Comparison of ENCODE assay signal across 7 mouse cellular contexts in the genomic region with DNA sequence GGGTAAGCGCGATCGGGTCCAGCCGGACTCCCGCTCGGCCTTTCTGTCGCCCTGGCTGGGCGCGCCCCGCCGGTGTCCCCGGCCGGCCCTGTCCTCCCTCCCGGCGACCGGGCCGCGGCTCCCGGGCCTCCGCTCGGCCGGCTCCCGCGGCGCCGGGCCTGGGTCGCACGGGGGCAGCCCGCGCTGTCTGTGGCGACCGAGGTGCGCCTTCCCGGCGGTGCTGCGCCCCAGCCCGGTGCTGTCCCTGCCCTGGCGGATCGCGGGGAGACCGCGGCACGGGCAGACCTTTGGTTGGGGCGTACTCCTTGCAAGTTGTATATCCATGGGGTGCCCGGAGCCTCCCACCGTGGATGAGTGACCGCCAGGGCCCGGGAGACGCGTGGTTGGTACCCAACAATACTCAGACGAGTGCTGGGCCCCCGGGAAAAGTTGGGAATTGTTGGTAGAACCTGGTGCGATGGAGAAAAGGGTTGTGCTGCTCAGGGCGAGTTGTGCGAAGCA. TPM values are rescaled to one million over a fixed set of nuclear protein-coding genes. Genes with fewer than 3 reads are reported as not detected.
DNase-seq lines count a peak whose midpoint lies in the region; ATAC-seq and TF ChIP-seq lines count a peak whose summit lies in the region.

No protein-coding gene starts in this region.

- H3K27ac ChIP-seq in bone marrow, adult 2 months (ENCODE audit: control insufficient read depth, insufficient read depth, low read depth, low read length, poor library complexity), result peak overlapping the region; percentile 84
- H3K27ac ChIP-seq in heart, embryonic 14.5 days (replicated peaks in 1 of 2; ENCODE audit: control insufficient read depth in 1 of 2, insufficient read depth in 1 of 2, low read depth in 2 of 2, low read length in 2 of 2), result peak overlapping the region in 1 of 2 experiments; percentile 84; a peak in 2 of 4 replicates
- peak overlapping the region; percentile 80 for H3K27ac ChIP-seq in midbrain, embryonic 15.5 days

- H3K9ac ChIP-seq in heart, embryonic 14.5 days (ENCODE audit: low read length), result peak overlapping the region; percentile 98
- peak overlapping the region; percentile 92 for H3K9ac ChIP-seq in midbrain, embryonic 15.5 days

- WGBS in bone marrow, adult 2 months, result under 1% methylated on average over 55 of the region's 55 CpGs
- WGBS in heart, embryonic 14.5 days, result under 1% methylated on average over 48 of the region's 55 CpGs
- under 1% methylated on average over 48 of the region's 55 CpGs for WGBS in midbrain, embryonic 15.5 days

- H3K9me3 ChIP-seq in megakaryocyte, embryonic 14.5 days, result peaks cover 17% of the 10 kb centered on the region
- no peaks in the 10 kb centered on the region for H3K9me3 ChIP-seq in heart, embryonic 14.5 days (ENCODE audit: control insufficient read depth, low read length)
- H3K9me3 ChIP-seq in midbrain, embryonic 15.5 days, result no peaks in the 10 kb centered on the region

- TF ChIP-seq CTCF in bone marrow, adult 2 months (IDR thresholded peaks at IDR 0.05; ENCODE audit: control insufficient read depth, insufficient read depth, low read length), result no peak

- peak; percentile 51 to 71 for DNase-seq in kidney, postnatal 4 days
- DNase-seq in thymus, postnatal 25 days, result peak; percentile 49

- ATAC-seq in megakaryocyte, adult 5-6 weeks (ENCODE audit: poor library complexity, severe bottlenecking), result no peak
- ATAC-seq in heart, embryonic 14.5 days (ENCODE audit: insufficient number of reproducible peaks, insufficient read depth, low FRiP score, low read depth), result peak; percentile 51
- peak; percentile 74 for ATAC-seq in midbrain, embryonic 15.5 days (replicated peaks)

- TF ChIP-seq POLR2A in bone marrow, adult 2 months (IDR thresholded peaks at IDR 0.05; ENCODE audit: borderline replicate concordance, control insufficient read depth, low read depth, low read length), result no peak

- peaks cover 3% of the 10 kb centered on the region for H3K27me3 ChIP-seq in megakaryocyte, embryonic 14.5 days (replicated peaks)
- no peaks in the 10 kb centered on the region for H3K27me3 ChIP-seq in heart, embryonic 14.5 days (ENCODE audit: control insufficient read depth, insufficient read depth, low read length)
- H3K27me3 ChIP-seq in midbrain, embryonic 15.5 days (replicated peaks), result no peaks in the 10 kb centered on the region

- peak overlapping the region; percentile 88 for H3K4me2 ChIP-seq in heart, embryonic 14.5 days (ENCODE audit: low read length)
- H3K4me2 ChIP-seq in midbrain, embryonic 15.5 days, result peak overlapping the region; percentile 52

- H3K4me3 ChIP-seq in megakaryocyte, embryonic 14.5 days (replicated peaks), result peak overlapping the region; percentile 96
- peak overlapping the region; percentile 73 for H3K4me3 ChIP-seq in bone marrow, adult 2 months (replicated peaks; ENCODE audit: control insufficient read depth, low read depth, low read length)
- peak overlapping the region; percentile 81 to 97 for H3K4me3 ChIP-seq in heart, embryonic 14.5 days (ENCODE audit: control insufficient read depth in 1 of 2, insufficient read depth in 1 of 2, low read depth in 1 of 2, low read length in 2 of 2)
- H3K4me3 ChIP-seq in midbrain, embryonic 15.5 days, result peak overlapping the region; percentile 86

- peaks cover 36% of the 10 kb centered on the region for H3K36me3 ChIP-seq in megakaryocyte, embryonic 14.5 days (replicated peaks; ENCODE audit: low read length)
- peaks cover 36% of the 10 kb centered on the region for H3K36me3 ChIP-seq in heart, embryonic 14.5 days (ENCODE audit: control insufficient read depth, insufficient read depth, low read length)
- H3K36me3 ChIP-seq in midbrain, embryonic 15.5 days (replicated peaks), result peaks cover 30% of the 10 kb centered on the region

- H3K4me1 ChIP-seq in megakaryocyte, embryonic 14.5 days, result peaks cover 55% of the 10 kb centered on the region
- peaks cover 4% of the 10 kb centered on the region for H3K4me1 ChIP-seq in bone marrow, adult 2 months (ENCODE audit: control insufficient read depth, insufficient read depth, low read length)
- peaks cover 3 to 11% of the 10 kb centered on the region in 2 experiments; a peak in 2 of 4 replicates for H3K4me1 ChIP-seq in heart, embryonic 14.5 days (ENCODE audit: control insufficient read depth in 2 of 2, insufficient read depth in 2 of 2, low read length in 2 of 2)
- peaks cover 15% of the 10 kb centered on the region for H3K4me1 ChIP-seq in midbrain, embryonic 15.5 days

RNA-seq across cellular contexts. Expression of a gene that starts 0.4 kb away (rescaled TPM):
- polyA plus RNA-seq in megakaryocyte, embryonic 14.5 days (2012; ENCODE audit: insufficient read depth, low replicate concordance), result 0.30 and 0.54 TPM in 2 replicates
- 3.3 and 5.1 TPM in 2 replicates for total RNA-seq in megakaryocyte, adult 5-6 weeks (2015)
- total RNA-seq in megakaryocyte, adult 5-6 weeks (2017), result 3.2 and 4.3 TPM in 2 replicates
- 1.1 and 3.9 TPM in 2 replicates for polyA plus RNA-seq in bone marrow, adult 2 months (2011; ENCODE audit: insufficient read depth, insufficient read length, low replicate concordance, missing spikeins)
- polyA plus RNA-seq in heart, embryonic 14.5 days (2014; fragmentation: Nextera tagmentation; extraction: Ambion mirVana), result 2.3 and 2.6 TPM in 2 replicates
- 4.0 and 4.2 TPM in 2 replicates for polyA plus RNA-seq in midbrain, embryonic 15.5 days (2015; fragmentation: Nextera tagmentation; extraction: Ambion mirVana)

RNA-seq across cellular contexts. Expression of a gene that starts 11.8 kb away (rescaled TPM):
- polyA plus RNA-seq in megakaryocyte, embryonic 14.5 days (2012; ENCODE audit: insufficient read depth, low replicate concordance), result not detected in 2 replicates
- not detected in 2 replicates for total RNA-seq in megakaryocyte, adult 5-6 weeks (2015)
- total RNA-seq in megakaryocyte, adult 5-6 weeks (2017), result 0.11 TPM in 1 of 2 replicates, not detected in the other
- polyA plus RNA-seq in bone marrow, adult 2 months (2011; ENCODE audit: insufficient read depth, insufficient read length, low replicate concordance, missing spikeins), result 1.2 and 2.8 TPM in 2 replicates
- 6.1 and 9.3 TPM in 2 replicates for polyA plus RNA-seq in heart, embryonic 14.5 days (2014; fragmentation: Nextera tagmentation; extraction: Ambion mirVana)
- 1.2 and 1.8 TPM in 2 replicates for polyA plus RNA-seq in midbrain, embryonic 15.5 days (2015; fragmentation: Nextera tagmentation; extraction: Ambion mirVana)

RNA-seq across cellular contexts. Expression of a gene that starts 15.4 kb away (rescaled TPM):
- not detected in 2 replicates for polyA plus RNA-seq in megakaryocyte, embryonic 14.5 days (2012; ENCODE audit: insufficient read depth, low replicate concordance)
- total RNA-seq in megakaryocyte, adult 5-6 weeks (2015), result 1.1 and 1.8 TPM in 2 replicates
- 0.37 and 0.51 TPM in 2 replicates for total RNA-seq in megakaryocyte, adult 5-6 weeks (2017)
- 8.4 and 13.8 TPM in 2 replicates for polyA plus RNA-seq in bone marrow, adult 2 months (2011; ENCODE audit: insufficient read depth, insufficient read length, low replicate concordance, missing spikeins)
- polyA plus RNA-seq in heart, embryonic 14.5 days (2014; fragmentation: Nextera tagmentation; extraction: Ambion mirVana), result 1.3 TPM in 1 of 2 replicates, not detected in the other
- 0.36 TPM in 1 of 2 replicates, not detected in the other for polyA plus RNA-seq in midbrain, embryonic 15.5 days (2015; fragmentation: Nextera tagmentation; extraction: Ambion mirVana)

RNA-seq across cellular contexts. Expression of a gene that starts 19.8 kb away (rescaled TPM):
- not detected in 2 replicates for polyA plus RNA-seq in megakaryocyte, embryonic 14.5 days (2012; ENCODE audit: insufficient read depth, low replicate concordance)
- total RNA-seq in megakaryocyte, adult 5-6 weeks (2015), result not detected in 2 replicates
- not detected in 2 replicates for total RNA-seq in megakaryocyte, adult 5-6 weeks (2017)
- polyA plus RNA-seq in bone marrow, adult 2 months (2011; ENCODE audit: insufficient read depth, insufficient read length, low replicate concordance, missing spikeins), result not detected in 2 replicates
- not detected in 2 replicates for polyA plus RNA-seq in heart, embryonic 14.5 days (2014; fragmentation: Nextera tagmentation; extraction: Ambion mirVana)
- not detected in 2 replicates for polyA plus RNA-seq in midbrain, embryonic 15.5 days (2015; fragmentation: Nextera tagmentation; extraction: Ambion mirVana)

RNA-seq across cellular contexts. Expression of a gene that starts 19.9 kb away (rescaled TPM):
- polyA plus RNA-seq in megakaryocyte, embryonic 14.5 days (2012; ENCODE audit: insufficient read depth, low replicate concordance), result not detected in 2 replicates
- not detected in 2 replicates for total RNA-seq in megakaryocyte, adult 5-6 weeks (2015)
- not detected in 2 replicates for total RNA-seq in megakaryocyte, adult 5-6 weeks (2017)
- polyA plus RNA-seq in bone marrow, adult 2 months (2011; ENCODE audit: insufficient read depth, insufficient read length, low replicate concordance, missing spikeins), result not detected in 2 replicates
- not detected in 2 replicates for polyA plus RNA-seq in heart, embryonic 14.5 days (2014; fragmentation: Nextera tagmentation; extraction: Ambion mirVana)
- not detected in 2 replicates for polyA plus RNA-seq in midbrain, embryonic 15.5 days (2015; fragmentation: Nextera tagmentation; extraction: Ambion mirVana)
